Mouse (Mus musculus): ENCODE measurements at regions not wholly inside any gene's neighbourhood (a gene's known extent, or its start where the extent isn't known, plus 50 kb on each side); places are given as distances from the start of the nearest gene placed in this dataset.
A peak's percentile ranks its signal among the peaks of the same experiment; 100 is the strongest.

DNA sequence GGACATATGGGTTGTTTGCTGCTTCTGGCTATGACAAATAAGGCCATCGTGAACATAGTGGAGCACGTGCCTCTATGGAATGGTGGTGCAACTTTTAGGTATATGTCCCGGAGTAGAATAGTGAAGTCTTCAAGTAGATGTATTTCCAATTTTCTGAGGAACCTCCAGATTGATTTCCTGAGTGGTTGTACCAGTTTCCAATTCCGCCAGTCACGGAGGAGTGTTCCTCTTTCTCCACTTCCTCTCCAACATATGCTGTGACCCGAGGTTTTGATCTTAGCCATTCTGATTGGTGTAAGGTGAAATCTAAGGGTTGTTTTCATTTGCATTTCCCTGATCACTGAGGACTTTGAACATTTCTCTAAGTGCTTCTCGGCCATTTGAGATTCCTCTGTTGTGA lies 1134.4 kb upstream of the Zeb2 start:
- no peak overlapping the region for H3K4me2 ChIP-seq (ENCODE audit: low read length)
- ATAC-seq = no peak
- WGBS = 93% methylated on average over 7 of the region's 7 CpGs
- H3K27me3 ChIP-seq (replicated peaks; ENCODE audit: control insufficient read depth, insufficient read depth, low read length) = no peaks in the 10 kb centered on the region
- H3K4me1 ChIP-seq (ENCODE audit: control insufficient read depth, insufficient read depth, low read depth, low read length) = no peaks in the 10 kb centered on the region
- H3K4me3 ChIP-seq (ENCODE audit: low read length) = no peak overlapping the region
- H3K9me3 ChIP-seq (ENCODE audit: control insufficient read depth, low read length) = no peaks in the 10 kb centered on the region
- no peak overlapping the region for H3K27ac ChIP-seq (ENCODE audit: low read depth, low read length)
- H3K36me3 ChIP-seq (ENCODE audit: control insufficient read depth, insufficient read depth, low read length) = no peaks in the 10 kb centered on the region
- H3K9ac ChIP-seq (ENCODE audit: low read depth, low read length) = no peak overlapping the region

DNA sequence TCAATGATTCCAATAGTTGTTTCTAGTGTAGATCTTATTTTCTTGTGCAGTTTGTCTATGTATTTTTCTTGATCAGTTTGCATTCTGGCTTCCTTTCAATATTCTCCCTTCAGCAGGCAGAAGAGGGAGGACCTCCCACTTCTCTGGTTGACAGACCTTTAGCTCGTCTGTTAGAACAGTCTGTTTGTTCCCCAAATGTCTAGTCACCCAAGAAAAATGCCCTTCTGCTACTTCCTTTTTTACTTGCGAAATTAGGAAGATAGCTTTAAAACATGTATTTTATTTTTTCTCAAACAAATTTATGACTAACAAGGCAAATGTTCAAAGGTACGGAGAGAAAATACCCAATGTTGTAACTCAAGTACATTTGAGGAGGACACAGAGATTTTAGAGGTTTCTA lies 1128.5 kb upstream of the Zeb2 start:
- Histone ChIP-seq H3K9ac (ENCODE audit: low read depth, low read length) (no peak overlapping the region), H3K4me3 (ENCODE audit: low read length) (no peak overlapping the region), H3K4me2 (ENCODE audit: low read length) (no peak overlapping the region), H3K4me1 (ENCODE audit: control insufficient read depth, insufficient read depth, low read depth, low read length) (no peaks in the 10 kb centered on the region), H3K9me3 (ENCODE audit: control insufficient read depth, low read length) (no peaks in the 10 kb centered on the region), H3K27ac (ENCODE audit: low read depth, low read length) (no peak overlapping the region), H3K27me3 (replicated peaks; ENCODE audit: control insufficient read depth, insufficient read depth, low read length) (no peaks in the 10 kb centered on the region), H3K36me3 (ENCODE audit: control insufficient read depth, insufficient read depth, low read length) (no peaks in the 10 kb centered on the region)
- WGBS = 70% methylated on average over 3 of the region's 3 CpGs
- no peak for ATAC-seq

DNA sequence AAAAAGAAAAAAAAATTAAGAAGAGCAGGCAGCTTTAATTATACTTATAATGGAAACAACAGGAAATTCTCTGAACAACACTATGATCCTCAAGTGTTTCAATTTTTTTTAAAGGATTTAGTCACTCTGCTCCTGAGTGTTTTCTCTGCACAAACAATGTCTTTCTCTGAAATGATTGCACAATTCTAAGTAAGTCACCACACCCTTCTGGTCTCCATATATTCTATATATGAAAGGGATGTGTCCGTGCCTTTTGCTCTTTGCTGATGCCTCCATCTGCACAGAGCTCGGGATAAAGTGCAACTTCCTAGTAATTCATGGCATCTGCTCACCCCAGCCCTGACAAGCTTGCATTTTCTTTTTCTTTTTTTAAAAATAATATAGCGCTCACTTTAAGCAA lies 1127.5 kb upstream of the Zeb2 start:
- H3K9ac ChIP-seq (ENCODE audit: low read depth, low read length) = no peak overlapping the region
- H3K27me3 ChIP-seq (replicated peaks; ENCODE audit: control insufficient read depth, insufficient read depth, low read length) = no peaks in the 10 kb centered on the region
- H3K36me3 ChIP-seq (ENCODE audit: control insufficient read depth, insufficient read depth, low read length) = no peaks in the 10 kb centered on the region
- ATAC-seq = no peak
- no peak overlapping the region for H3K4me3 ChIP-seq (ENCODE audit: low read length)
- no peak overlapping the region for H3K4me2 ChIP-seq (ENCODE audit: low read length)
- no peak overlapping the region for H3K27ac ChIP-seq (ENCODE audit: low read depth, low read length)
- WGBS = 93% methylated on average over 3 of the region's 3 CpGs
- H3K9me3 ChIP-seq (ENCODE audit: control insufficient read depth, low read length) = no peaks in the 10 kb centered on the region
- no peaks in the 10 kb centered on the region for H3K4me1 ChIP-seq (ENCODE audit: control insufficient read depth, insufficient read depth, low read depth, low read length)

DNA sequence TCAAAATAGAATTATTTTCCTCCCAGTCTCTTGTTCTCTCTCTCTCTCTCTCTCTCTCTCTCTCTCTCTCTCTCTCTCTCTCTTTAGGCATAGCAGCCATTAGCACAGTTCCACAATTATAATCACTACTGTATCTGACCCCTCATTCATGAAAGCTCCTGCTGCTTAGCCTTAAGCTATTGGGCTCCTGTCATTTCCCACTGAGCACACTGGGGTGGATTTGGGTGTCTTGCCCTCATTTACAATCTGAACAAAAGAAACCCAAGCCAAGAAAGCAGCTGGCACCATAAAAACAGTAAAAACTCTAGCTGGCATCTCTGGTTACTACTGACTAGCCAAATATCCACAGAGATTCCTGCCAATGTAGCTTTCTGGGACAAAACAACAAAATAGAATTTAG lies 1125.6 kb upstream of the Zeb2 start:
- Histone ChIP-seq H3K4me1 (ENCODE audit: control insufficient read depth, insufficient read depth, low read depth, low read length) (no peaks in the 10 kb centered on the region), H3K4me2 (ENCODE audit: low read length) (no peak overlapping the region), H3K27ac (ENCODE audit: low read depth, low read length) (no peak overlapping the region), H3K9ac (ENCODE audit: low read depth, low read length) (no peak overlapping the region), H3K27me3 (replicated peaks; ENCODE audit: control insufficient read depth, insufficient read depth, low read length) (no peaks in the 10 kb centered on the region), H3K36me3 (ENCODE audit: control insufficient read depth, insufficient read depth, low read length) (no peaks in the 10 kb centered on the region), H3K4me3 (ENCODE audit: low read length) (no peak overlapping the region), H3K9me3 (ENCODE audit: control insufficient read depth, low read length) (no peaks in the 10 kb centered on the region)
- ATAC-seq = peak; percentile 84

DNA sequence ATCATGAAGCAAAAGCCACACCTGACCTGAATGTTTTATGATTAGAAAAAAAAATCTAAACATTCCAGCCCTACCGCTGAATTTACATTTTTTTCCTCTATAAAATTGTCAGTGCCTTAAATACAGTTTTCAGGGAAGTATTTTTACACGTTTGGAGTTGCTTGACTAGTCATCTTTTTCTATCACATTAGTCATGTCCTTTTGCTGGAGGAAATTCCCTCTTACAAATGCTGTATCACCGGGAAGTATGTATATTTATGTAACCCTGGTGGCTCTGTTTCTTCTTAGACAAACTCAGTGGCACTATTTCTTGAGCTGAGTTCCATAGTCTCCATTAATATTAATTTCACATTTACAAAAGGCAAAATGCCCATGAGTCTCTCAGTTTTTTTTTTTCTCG lies 1122.7 kb upstream of the Zeb2 start:
- no peaks in the 10 kb centered on the region for H3K4me1 ChIP-seq (ENCODE audit: control insufficient read depth, insufficient read depth, low read depth, low read length)
- H3K9ac ChIP-seq (ENCODE audit: low read depth, low read length) = no peak overlapping the region
- no peaks in the 10 kb centered on the region for H3K27me3 ChIP-seq (replicated peaks; ENCODE audit: control insufficient read depth, insufficient read depth, low read length)
- no peaks in the 10 kb centered on the region for H3K36me3 ChIP-seq (ENCODE audit: control insufficient read depth, insufficient read depth, low read length)
- no peak overlapping the region for H3K4me2 ChIP-seq (ENCODE audit: low read length)
- H3K27ac ChIP-seq (ENCODE audit: low read depth, low read length) = no peak overlapping the region
- ATAC-seq = no peak
- H3K4me3 ChIP-seq (ENCODE audit: low read length) = no peak overlapping the region
- 77% methylated on average over 4 of the region's 4 CpGs for WGBS
- no peaks in the 10 kb centered on the region for H3K9me3 ChIP-seq (ENCODE audit: control insufficient read depth, low read length)

DNA sequence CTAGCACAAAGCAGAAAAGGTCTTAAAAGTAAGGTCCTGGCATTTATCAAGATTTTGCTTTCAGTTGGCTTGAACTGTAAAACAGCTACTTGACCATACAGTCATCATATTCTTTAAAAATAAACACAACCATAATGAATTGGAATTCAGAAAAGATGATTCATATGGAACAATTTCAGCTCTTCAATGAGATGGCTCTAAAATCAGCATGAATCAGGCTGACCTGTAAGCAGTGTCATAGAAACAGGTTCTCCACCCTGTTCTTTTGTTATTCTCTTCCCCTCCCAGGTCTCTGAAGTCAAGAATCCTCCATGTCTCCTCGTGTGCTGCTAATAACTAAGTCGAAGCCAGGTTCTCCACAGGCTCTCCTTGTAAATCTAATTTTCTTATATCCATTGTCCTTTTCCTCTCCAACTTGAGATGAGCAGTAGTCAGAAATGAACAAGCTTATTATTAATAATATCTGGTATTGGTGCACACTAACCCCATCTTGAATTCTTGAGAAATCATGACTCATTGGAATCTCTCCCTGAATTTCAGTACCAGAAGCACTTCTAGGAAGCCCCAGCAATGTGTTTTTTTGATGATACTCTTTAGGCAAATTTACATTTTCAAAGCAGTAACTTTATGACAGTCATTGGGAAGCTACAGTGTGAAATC lies 1113.7 kb upstream of the Zeb2 start:
- H3K36me3 ChIP-seq (ENCODE audit: control insufficient read depth, insufficient read depth, low read length) = no peaks in the 10 kb centered on the region
- no peak for ATAC-seq
- H3K27ac ChIP-seq (ENCODE audit: low read depth, low read length) = no peak overlapping the region
- no peaks in the 10 kb centered on the region for H3K9me3 ChIP-seq (ENCODE audit: control insufficient read depth, low read length)
- no peaks in the 10 kb centered on the region for H3K27me3 ChIP-seq (replicated peaks; ENCODE audit: control insufficient read depth, insufficient read depth, low read length)
- 71% methylated on average over 2 of the region's 2 CpGs for WGBS
- no peak overlapping the region for H3K4me2 ChIP-seq (ENCODE audit: low read length)
- H3K4me1 ChIP-seq (ENCODE audit: control insufficient read depth, insufficient read depth, low read depth, low read length) = no peaks in the 10 kb centered on the region
- no peak overlapping the region for H3K4me3 ChIP-seq (ENCODE audit: low read length)
- H3K9ac ChIP-seq (ENCODE audit: low read depth, low read length) = no peak overlapping the region

DNA sequence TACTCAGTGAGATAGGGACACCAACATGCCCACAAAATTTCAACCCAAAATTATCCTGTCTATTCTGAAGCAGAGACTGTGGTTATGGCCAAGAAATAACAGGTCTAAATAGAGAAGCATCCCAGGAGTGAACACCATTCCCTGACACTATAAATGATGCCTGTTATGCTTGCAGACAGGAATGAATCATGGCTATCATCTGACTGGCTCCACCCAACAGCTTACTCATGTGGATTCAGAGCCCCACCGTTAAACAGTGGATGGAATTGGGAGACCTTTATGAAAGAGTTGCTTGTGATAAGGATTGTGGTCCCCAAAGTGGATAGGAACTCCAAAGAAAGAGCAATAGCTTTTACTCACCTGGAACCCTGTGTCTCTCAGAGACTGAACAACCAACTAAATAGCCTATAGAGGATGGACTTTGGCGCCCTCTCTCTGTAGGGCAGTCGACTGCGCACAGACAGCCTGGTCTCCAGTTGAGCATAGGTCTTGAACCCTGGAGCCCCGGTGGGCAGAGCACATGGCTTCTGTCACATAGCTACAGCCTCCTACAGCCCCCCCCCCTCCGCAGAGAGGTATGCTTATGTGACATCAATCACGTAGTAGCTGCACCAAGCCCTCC lies 1101.3 kb upstream of the Zeb2 start:
- WGBS = 94% methylated on average over 7 of the region's 7 CpGs
- H3K9me3 ChIP-seq (ENCODE audit: control insufficient read depth, low read length) = no peaks in the 10 kb centered on the region
- no peak overlapping the region for H3K4me3 ChIP-seq (ENCODE audit: low read length)
- ATAC-seq = no peak
- H3K4me1 ChIP-seq (ENCODE audit: control insufficient read depth, insufficient read depth, low read depth, low read length) = no peaks in the 10 kb centered on the region
- H3K4me2 ChIP-seq (ENCODE audit: low read length) = no peak overlapping the region
- H3K27ac ChIP-seq (ENCODE audit: low read depth, low read length) = no peak overlapping the region
- H3K9ac ChIP-seq (ENCODE audit: low read depth, low read length) = no peak overlapping the region
- no peaks in the 10 kb centered on the region for H3K27me3 ChIP-seq (replicated peaks; ENCODE audit: control insufficient read depth, insufficient read depth, low read length)
- no peaks in the 10 kb centered on the region for H3K36me3 ChIP-seq (ENCODE audit: control insufficient read depth, insufficient read depth, low read length)

DNA sequence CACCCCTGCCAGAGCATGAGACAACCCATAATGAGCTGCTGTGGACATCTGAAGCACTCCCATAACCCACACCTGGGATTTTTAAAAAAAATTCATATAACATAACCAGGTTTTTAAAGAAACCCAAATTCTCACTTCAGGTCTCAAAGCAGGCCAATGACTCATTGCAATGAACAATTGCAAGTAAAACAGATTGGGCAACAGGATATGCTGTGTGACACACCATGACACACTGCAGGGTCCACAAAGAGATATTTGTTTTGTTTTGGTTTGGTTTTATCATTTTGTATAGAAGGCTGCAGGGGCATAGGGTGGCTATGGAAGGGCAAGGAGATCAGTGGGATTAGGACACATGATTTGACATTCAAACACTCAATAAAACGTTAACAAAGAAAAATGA lies 1082.1 kb upstream of the Zeb2 start:
- H3K27me3 ChIP-seq (replicated peaks; ENCODE audit: control insufficient read depth, insufficient read depth, low read length) = no peaks in the 10 kb centered on the region
- 66% methylated on average over 1 of the region's 1 CpGs for WGBS
- H3K4me1 ChIP-seq (ENCODE audit: control insufficient read depth, insufficient read depth, low read depth, low read length) = no peaks in the 10 kb centered on the region
- H3K27ac ChIP-seq (ENCODE audit: low read depth, low read length) = no peak overlapping the region
- H3K9ac ChIP-seq (ENCODE audit: low read depth, low read length) = no peak overlapping the region
- no peaks in the 10 kb centered on the region for H3K36me3 ChIP-seq (ENCODE audit: control insufficient read depth, insufficient read depth, low read length)
- H3K9me3 ChIP-seq (ENCODE audit: control insufficient read depth, low read length) = no peaks in the 10 kb centered on the region
- no peak overlapping the region for H3K4me3 ChIP-seq (ENCODE audit: low read length)
- no peak overlapping the region for H3K4me2 ChIP-seq (ENCODE audit: low read length)
- ATAC-seq = no peak

DNA sequence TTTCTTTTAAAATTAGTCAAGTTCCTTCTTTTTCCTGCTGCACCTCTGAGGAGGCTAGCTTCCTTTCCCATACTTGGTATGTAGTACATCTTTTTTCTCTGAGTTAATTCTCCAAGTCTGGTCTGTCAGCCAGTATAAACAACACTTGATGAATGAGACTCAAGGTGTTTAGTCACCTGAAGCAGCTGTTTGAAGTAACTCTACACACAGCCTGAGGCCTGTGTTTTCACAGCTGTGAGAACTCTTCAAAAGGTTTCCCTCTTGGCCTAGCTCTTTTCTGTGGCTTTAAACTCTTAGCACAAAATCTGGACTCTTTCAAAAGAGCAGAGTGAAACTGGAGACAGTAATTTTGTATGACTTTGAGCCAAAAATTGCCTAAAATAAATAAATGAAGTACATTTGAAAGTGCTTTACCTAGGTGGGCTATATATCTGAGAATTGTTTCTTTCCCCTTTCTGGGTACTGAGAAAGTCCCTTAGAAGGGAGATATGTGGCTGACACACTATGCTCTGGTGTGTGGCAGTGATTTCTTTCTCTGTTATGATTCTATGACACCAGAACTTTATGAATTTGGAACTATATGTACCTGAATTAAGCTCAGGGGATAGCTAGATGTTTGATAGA lies 1070.2 kb upstream of the Zeb2 start:
- no peak overlapping the region for H3K9ac ChIP-seq (ENCODE audit: low read depth, low read length)
- H3K9me3 ChIP-seq (ENCODE audit: control insufficient read depth, low read length) = no peaks in the 10 kb centered on the region
- ATAC-seq = no peak
- no peak overlapping the region for H3K4me2 ChIP-seq (ENCODE audit: low read length)
- H3K27me3 ChIP-seq (replicated peaks; ENCODE audit: control insufficient read depth, insufficient read depth, low read length) = no peaks in the 10 kb centered on the region
- no peaks in the 10 kb centered on the region for H3K4me1 ChIP-seq (ENCODE audit: control insufficient read depth, insufficient read depth, low read depth, low read length)
- no peak overlapping the region for H3K27ac ChIP-seq (ENCODE audit: low read depth, low read length)
- H3K4me3 ChIP-seq (ENCODE audit: low read length) = no peak overlapping the region
- H3K36me3 ChIP-seq (ENCODE audit: control insufficient read depth, insufficient read depth, low read length) = no peaks in the 10 kb centered on the region
